Mouse (Mus musculus) heart, embryonic 11.5 days (tissue): ENCODE measurements at regions not wholly inside any gene's neighbourhood (a gene's known extent, or its start where the extent isn't known, plus 50 kb on each side); places are given as distances from the start of the nearest gene placed in this dataset.

Experiments
- ATAC-seq: fragments of 200-750 bp; cut with Nextera tagmentation; replicated peaks from 2 replicates; pipeline ENCODE4 v1.8.0; 2017; ENCODE audit warnings: moderate library complexity; ENCODE audit not compliant: insufficient number of reproducible peaks, low FRiP score, low TSS enrichment
- H3K27ac ChIP-seq: fragments of 300-500 bp; sonication (generic); 2 replicates; pipeline ENCODE4 v1.5.1; 2014; ENCODE audit warnings: mild to moderate bottlenecking, low read depth, low read length
- H3K27me3 ChIP-seq: fragments of 300-500 bp; sonication (generic); 2 replicates; pipeline ENCODE4 v1.6.1; 2014; ENCODE audit warnings: mild to moderate bottlenecking, low read length, mixed read lengths; ENCODE audit not compliant: control insufficient read depth, insufficient read depth
- H3K36me3 ChIP-seq: fragments of 300-500 bp; sonication (generic); 2 replicates; pipeline ENCODE4 v1.6.1; 2014; ENCODE audit warnings: mild to moderate bottlenecking, low read length, moderate library complexity, mixed read lengths; ENCODE audit not compliant: control insufficient read depth, insufficient read depth
- H3K4me1 ChIP-seq: fragments of 300-500 bp; sonication (generic); 2 replicates; pipeline ENCODE4 v1.6.1; 2014; ENCODE audit warnings: low read length; ENCODE audit not compliant: control insufficient read depth, insufficient read depth
- H3K4me2 ChIP-seq: fragments of 300-500 bp; sonication (generic); 2 replicates; pipeline ENCODE4 v1.6.1; 2014; ENCODE audit warnings: mild to moderate bottlenecking, moderate library complexity
- H3K4me3 ChIP-seq: fragments of 300-500 bp; sonication (generic); 2 replicates; pipeline ENCODE4 v1.5.1; 2014; ENCODE audit warnings: low read depth, low read length
- H3K9ac ChIP-seq: fragments of 300-500 bp; sonication (generic); 2 replicates; pipeline ENCODE4 v1.6.1; 2014; ENCODE audit warnings: mild to moderate bottlenecking, low read depth, low read length, moderate library complexity
- H3K9me3 ChIP-seq: fragments of 300-500 bp; sonication (generic); replicated peaks from 2 replicates; pipeline ENCODE4 v1.6.1; 2016; ENCODE audit warnings: low read length; ENCODE audit not compliant: control insufficient read depth
- WGBS: fragments of 180-500 bp; shearing (Covaris S2); extraction: QIAGEN DNeasy Blood & Tissue Kit; methylation state at CpG from one replicate; pipeline ENCODE4 v1.1.7; 2014; ENCODE audit not compliant: insufficient replicate concordance; 5-methylcytosine and 5-hydroxymethylcytosine counted together

DNA sequence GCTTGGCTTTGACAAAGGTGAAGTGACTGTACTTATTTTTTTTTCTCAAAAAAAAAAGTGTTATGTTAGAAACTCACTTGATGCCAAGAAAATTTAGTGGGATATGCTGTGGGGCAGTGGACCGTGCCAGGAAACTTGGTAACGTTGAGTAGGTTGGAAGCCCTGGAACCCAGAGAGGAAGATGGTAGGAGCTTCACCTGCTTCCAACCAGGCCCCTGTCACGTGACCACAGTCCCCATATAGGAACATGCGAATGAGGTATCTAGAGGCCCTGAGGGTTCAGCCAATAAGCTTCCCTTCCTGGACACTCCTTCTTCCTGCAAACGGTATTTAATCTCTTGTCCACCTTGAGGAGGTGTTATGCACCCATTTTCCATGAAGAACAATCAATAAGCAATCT lies 68.5 kb upstream of the Irx6 start:
- 82% methylated on average over 5 of the region's 5 CpGs for WGBS
- Histone ChIP-seq H3K4me3 (no peak overlapping the region), H3K36me3 (no peaks in the 10 kb centered on the region), H3K9me3 (no peaks in the 10 kb centered on the region), H3K27ac (no peak overlapping the region), H3K4me1 (peaks cover 3% of the 10 kb centered on the region; the same call in 1 of the 2 replicates), H3K27me3 (no peaks in the 10 kb centered on the region), H3K4me2 (no peak overlapping the region), H3K9ac (no peak overlapping the region)
- ATAC-seq, result no peak

DNA sequence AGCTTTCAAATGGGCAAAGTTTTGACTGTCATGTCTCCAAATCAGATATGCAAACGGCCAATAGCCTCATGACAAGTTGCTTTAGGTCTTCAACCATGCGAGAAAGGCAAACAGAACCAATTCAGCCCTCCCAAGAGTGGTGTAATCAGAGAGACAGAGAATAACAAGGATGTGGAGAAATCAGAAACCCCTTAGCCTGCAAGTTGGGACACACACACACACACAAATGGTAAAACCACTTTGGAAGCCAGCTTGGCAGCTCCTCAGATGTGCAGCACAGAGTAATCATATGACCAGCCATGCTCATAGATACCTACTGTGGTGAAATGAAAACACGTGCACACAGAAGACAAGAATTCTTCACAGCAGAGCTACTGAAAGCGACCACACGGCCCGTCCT lies 66.5 kb upstream of the Irx6 start:
- peaks cover 3% of the 10 kb centered on the region; the same call in 1 of the 2 replicates for H3K4me1 ChIP-seq
- no peaks in the 10 kb centered on the region for H3K9me3 ChIP-seq
- H3K27me3 ChIP-seq, result no peaks in the 10 kb centered on the region
- H3K36me3 ChIP-seq, result no peaks in the 10 kb centered on the region
- no peak overlapping the region for H3K4me2 ChIP-seq
- no peak overlapping the region for H3K9ac ChIP-seq
- no peak for ATAC-seq
- no peak overlapping the region for H3K27ac ChIP-seq
- 79% methylated on average over 6 of the region's 6 CpGs for WGBS
- no peak overlapping the region for H3K4me3 ChIP-seq

DNA sequence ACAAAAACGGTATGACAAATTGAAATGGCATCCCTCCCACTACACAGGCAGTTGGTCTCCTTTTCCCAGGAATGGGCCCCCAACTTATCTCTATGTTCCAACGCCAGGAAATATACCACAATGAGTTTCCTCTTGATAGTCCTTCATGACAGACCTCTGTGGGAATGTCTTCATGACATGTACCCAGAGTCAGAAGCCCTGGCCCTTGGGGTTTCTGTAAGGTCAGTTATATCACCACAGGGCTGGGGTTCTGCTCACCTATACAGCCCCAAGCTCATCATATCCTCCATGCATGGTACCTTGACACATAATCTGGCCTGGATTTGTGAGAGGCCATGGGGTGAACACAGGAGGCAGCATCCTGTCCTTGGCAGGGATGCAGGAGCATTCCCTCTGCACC lies 64.2 kb upstream of the Irx6 start:
- no peak overlapping the region for H3K4me2 ChIP-seq
- H3K9ac ChIP-seq, result no peak overlapping the region
- H3K27me3 ChIP-seq, result 0 out of 2 replicates have a peak, but pooled peaks cover 2% of the 10 kb centered on the region
- H3K4me1 ChIP-seq, result no peaks in the 10 kb centered on the region; the same call in 1 of the 2 replicates
- no peaks in the 10 kb centered on the region for H3K9me3 ChIP-seq
- H3K27ac ChIP-seq, result peak overlapping the region; percentile 74
- H3K4me3 ChIP-seq, result no peak overlapping the region
- ATAC-seq, result peak; percentile 50; the same call in 1 of the 2 replicates
- H3K36me3 ChIP-seq, result no peaks in the 10 kb centered on the region
- 27% methylated on average over 2 of the region's 2 CpGs for WGBS

DNA sequence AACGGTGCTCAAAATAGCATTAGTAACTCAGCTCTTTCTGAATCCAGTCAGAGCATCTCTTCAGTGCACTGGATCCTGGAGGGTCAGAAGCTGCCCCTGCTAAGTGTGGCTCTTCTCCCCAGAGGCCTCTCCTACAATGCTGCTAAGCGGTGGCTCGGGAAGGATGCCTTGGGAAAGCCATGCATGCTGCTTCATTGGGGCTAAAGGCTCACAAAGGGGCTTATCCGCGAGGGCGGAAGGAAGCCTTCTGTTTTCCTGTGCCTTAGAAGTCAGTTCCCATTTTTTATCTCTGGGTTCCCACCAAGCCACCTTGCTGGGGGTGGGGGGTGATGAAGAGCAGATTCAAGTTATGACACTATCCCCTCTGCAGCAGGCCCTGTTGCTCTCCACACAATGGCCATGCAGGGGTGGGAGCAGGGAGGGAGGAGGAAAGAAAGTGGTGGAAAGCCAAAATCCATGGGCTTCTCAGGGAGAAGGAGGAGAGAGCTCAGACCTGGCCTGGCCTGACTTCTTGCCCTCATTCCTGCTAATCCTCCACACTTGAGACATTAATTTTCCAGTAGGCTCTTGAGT lies 63.5 kb upstream of the Irx6 start:
- WGBS, result 34% methylated on average over 6 of the region's 6 CpGs
- Histone ChIP-seq H3K4me2 (no peak overlapping the region), H3K4me1 (no peaks in the 10 kb centered on the region; the same call in 1 of the 2 replicates), H3K36me3 (no peaks in the 10 kb centered on the region), H3K9ac (no peak overlapping the region), H3K4me3 (no peak overlapping the region), H3K9me3 (no peaks in the 10 kb centered on the region), H3K27ac (peak overlapping the region; percentile 74), H3K27me3 (peaks cover 2% of the 10 kb centered on the region; the same call in 1 of the 2 replicates)
- ATAC-seq, result peak; percentile 62

DNA sequence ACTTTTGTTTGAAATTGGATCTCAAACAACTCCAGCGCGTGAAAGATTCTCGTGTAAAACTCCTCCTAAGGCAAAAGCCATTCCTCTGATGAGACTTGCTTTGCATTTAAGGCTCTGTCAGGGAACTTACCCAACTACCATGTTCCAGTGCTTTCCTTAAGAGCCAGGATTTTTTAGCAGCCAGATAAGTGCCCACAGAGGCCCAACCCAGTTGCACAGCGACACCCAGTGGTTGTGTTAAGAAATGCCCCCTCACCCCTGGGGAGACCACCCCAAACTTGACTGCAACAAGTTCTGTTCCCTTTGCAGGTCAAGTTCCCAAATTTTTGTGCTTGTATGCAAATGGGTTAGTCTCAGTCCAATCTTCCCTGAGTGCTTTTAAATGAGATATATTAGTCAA lies 60.6 kb upstream of the Irx6 start:
- Histone ChIP-seq H3K9me3 (no peaks in the 10 kb centered on the region), H3K4me2 (no peak overlapping the region), H3K4me3 (no peak overlapping the region), H3K36me3 (no peaks in the 10 kb centered on the region), H3K27ac (no peak overlapping the region), H3K4me1 (no peaks in the 10 kb centered on the region; the same call in 1 of the 2 replicates), H3K27me3 (peaks cover 9% of the 10 kb centered on the region), H3K9ac (no peak overlapping the region)
- WGBS, result 34% methylated on average over 4 of the region's 4 CpGs
- ATAC-seq, result no peak

DNA sequence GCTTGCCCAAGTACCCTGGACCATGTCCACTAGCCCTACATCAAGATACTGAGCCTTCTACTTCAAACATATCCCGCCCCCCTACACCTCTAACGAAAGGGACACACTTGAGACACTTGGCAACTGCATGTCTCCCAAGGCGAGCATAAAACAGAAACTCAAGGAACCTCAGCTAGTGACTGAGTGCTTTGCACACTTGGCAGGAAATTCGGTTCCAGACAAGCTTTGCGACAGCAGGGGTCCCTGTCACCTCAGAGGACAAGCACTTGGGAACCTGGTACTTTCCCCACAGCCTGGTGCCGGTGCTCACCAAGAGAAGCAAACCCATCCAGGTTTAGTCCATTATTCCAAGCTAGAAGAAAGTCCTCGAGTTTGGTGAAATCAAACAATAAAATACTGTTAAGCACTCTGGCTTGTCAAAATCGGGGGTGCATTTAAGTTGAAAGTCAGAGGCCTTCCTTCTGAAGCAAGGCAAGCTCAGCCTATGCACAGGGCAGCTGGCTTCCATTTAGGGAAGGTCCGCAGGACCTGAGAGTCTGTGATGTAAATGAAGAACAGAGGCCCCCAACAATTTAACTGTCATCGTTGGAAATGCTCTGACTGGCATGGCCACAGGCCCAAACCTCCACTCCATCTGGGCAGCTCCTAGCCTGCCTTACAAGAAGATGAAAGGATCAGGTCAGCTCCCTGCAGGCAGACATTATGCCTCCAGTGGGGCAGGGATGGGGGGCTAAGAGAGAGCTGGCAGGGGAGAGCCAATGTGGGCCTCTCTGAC lies 57.6 kb upstream of the Irx6 start:
- no peak for ATAC-seq

DNA sequence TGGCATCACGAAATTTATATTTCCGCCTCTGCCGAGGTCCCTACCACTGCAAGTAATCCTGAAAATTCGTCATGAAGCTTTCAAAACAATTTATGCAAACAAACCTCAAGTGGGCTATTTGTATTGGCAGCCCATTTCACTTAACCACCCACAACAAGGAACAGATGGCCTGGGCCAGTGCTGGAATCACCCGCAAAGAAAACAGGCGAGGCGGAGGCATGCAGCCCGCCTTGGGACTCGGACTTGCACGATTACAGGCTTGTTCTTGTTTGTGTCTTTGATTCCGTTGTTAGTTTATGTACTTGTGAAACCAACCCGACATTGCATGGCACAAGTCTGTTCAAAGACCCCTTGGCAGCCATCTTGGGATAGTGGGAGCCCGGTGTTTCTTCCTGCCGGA lies 55.8 kb upstream of the Irx6 start:
- Histone ChIP-seq H3K36me3 (no peaks in the 10 kb centered on the region), H3K4me1 (no peaks in the 10 kb centered on the region), H3K27me3 (peaks cover 9% of the 10 kb centered on the region), H3K4me3 (no peak overlapping the region), H3K4me2 (no peak overlapping the region), H3K27ac (no peak overlapping the region), H3K9ac (no peak overlapping the region), H3K9me3 (no peaks in the 10 kb centered on the region)
- no peak for ATAC-seq
- 85% methylated on average over 14 of the region's 14 CpGs for WGBS

More for the DNA sequence above, 57.6 kb upstream of the Irx6 start:
- no peak overlapping the region for H3K4me2 ChIP-seq
- H3K27me3 ChIP-seq, result peaks cover 9% of the 10 kb centered on the region
- no peaks in the 10 kb centered on the region; the same call in 1 of the 2 replicates for H3K4me1 ChIP-seq
- WGBS, result 50% methylated on average over 10 of the region's 10 CpGs
- no peak overlapping the region for H3K27ac ChIP-seq
- no peak overlapping the region for H3K4me3 ChIP-seq
- no peak overlapping the region for H3K9ac ChIP-seq
- H3K9me3 ChIP-seq, result no peaks in the 10 kb centered on the region
- no peaks in the 10 kb centered on the region for H3K36me3 ChIP-seq
